Mouse (Mus musculus) hindbrain, embryonic 14.5 days (tissue): ENCODE measurements around the gene Dzip1. TPM values are rescaled to one million over a fixed set of nuclear protein-coding genes. Genes with fewer than 3 reads are reported as not detected.
A peak's percentile ranks its signal among the peaks of the same experiment; 100 is the strongest.

ENCODE experiments used
- ATAC-seq: fragments of 200-750 bp; cut with Nextera tagmentation; 2 replicates; pipeline ENCODE4 v1.8.0; 2017; ENCODE audit warnings: moderate number of reproducible peaks, mild to moderate bottlenecking, moderate TSS enrichment, moderate library complexity; ENCODE audit not compliant: low FRiP score
- DNase-seq: peaks from one replicate; pipeline ENCODE4 v3.0.0-alpha.2; 2015; ENCODE audit warnings: low spot score
- H3K27ac ChIP-seq: fragments of 300-500 bp; sonication (generic); 2 replicates; pipeline ENCODE4 v1.5.1; 2014; ENCODE audit warnings: mild to moderate bottlenecking, moderate library complexity
- H3K27me3 ChIP-seq: fragments of 300-500 bp; sonication (generic); 2 replicates; pipeline ENCODE4 v1.6.1; 2014; ENCODE audit warnings: mild to moderate bottlenecking, low read length, mixed read lengths; ENCODE audit not compliant: control insufficient read depth, insufficient read depth
- H3K36me3 ChIP-seq: fragments of 300-500 bp; sonication (generic); replicated peaks from 2 replicates; pipeline ENCODE4 v1.6.1; 2014; ENCODE audit not compliant: control insufficient read depth, insufficient read depth
- H3K4me1 ChIP-seq: fragments of 300-500 bp; sonication (generic); replicated peaks from 2 replicates; pipeline ENCODE4 v1.6.1; 2014; ENCODE audit warnings: antibody characterized with exemption, low read length, mixed read lengths; ENCODE audit not compliant: control insufficient read depth, insufficient read depth
- H3K4me2 ChIP-seq: fragments of 300-500 bp; sonication (generic); replicated peaks from 2 replicates; pipeline ENCODE4 v1.6.1; 2014; ENCODE audit warnings: mild to moderate bottlenecking, moderate library complexity
- H3K4me3 ChIP-seq: fragments of 300-500 bp; sonication (generic); replicated peaks from 2 replicates; pipeline ENCODE4 v1.5.1; 2014; ENCODE audit warnings: mild to moderate bottlenecking, low read length
- H3K9ac ChIP-seq: fragments of 300-500 bp; sonication (generic); 2 replicates; pipeline ENCODE4 v1.6.1; 2014
- H3K9me3 ChIP-seq: fragments of 300-500 bp; sonication (generic); 2 replicates; pipeline ENCODE4 v1.6.1; 2016; ENCODE audit warnings: low read length; ENCODE audit not compliant: control insufficient read depth
- WGBS: fragments of 180-500 bp; shearing (Covaris S2); extraction: QIAGEN DNeasy Blood & Tissue Kit; methylation state at CpG from one replicate; pipeline ENCODE4 v1.1.7; 2014; 5-methylcytosine and 5-hydroxymethylcytosine counted together
- polyA plus RNA-seq: library from polyadenylated mRNA; unstranded; fragments of >200 nt; fragmentation: Nextera tagmentation; extraction: Ambion mirVana; gene quantifications from 2 replicates; pipeline ENCODE4 v1.2.1, GENCODE M21; 2014

Gene Dzip1
- polyA plus RNA-seq, 1 experiment from 2014 or later, result 105 TPM

DNA sequence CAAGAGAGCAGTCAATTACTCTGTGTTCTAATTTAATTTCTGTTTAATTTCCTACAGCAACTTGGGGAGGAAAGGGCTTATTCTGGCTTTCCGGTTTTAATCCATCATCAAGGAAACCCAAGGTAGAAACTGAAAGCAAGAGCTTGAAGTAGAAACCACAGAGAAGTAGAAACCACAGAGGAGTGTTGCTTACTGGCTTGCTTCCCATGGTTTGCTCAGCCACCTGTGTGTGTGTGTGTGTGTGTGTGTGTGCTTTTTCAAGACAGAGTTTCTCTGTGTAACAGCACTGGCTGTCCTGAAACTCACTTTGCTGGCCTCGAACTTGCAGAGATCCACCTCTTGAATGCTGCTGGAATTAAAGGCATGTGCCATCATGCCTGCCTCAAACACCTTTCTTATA lies 4.5 kb upstream of the Dzip1 start:
- WGBS, result 88% methylated on average over 2 of the region's 2 CpGs
- no peak for DNase-seq
- Histone ChIP-seq H3K27me3 (no peaks in the 10 kb centered on the region), H3K9ac (no peak overlapping the region), H3K4me1 (0 out of 2 replicates have a peak, but pooled peaks cover 7% of the 10 kb centered on the region), H3K4me2 (no peak overlapping the region), H3K36me3 (no peaks in the 10 kb centered on the region), H3K27ac (no peak overlapping the region), H3K4me3 (no peak overlapping the region), H3K9me3 (no peaks in the 10 kb centered on the region)
- ATAC-seq, result no peak

DNA sequence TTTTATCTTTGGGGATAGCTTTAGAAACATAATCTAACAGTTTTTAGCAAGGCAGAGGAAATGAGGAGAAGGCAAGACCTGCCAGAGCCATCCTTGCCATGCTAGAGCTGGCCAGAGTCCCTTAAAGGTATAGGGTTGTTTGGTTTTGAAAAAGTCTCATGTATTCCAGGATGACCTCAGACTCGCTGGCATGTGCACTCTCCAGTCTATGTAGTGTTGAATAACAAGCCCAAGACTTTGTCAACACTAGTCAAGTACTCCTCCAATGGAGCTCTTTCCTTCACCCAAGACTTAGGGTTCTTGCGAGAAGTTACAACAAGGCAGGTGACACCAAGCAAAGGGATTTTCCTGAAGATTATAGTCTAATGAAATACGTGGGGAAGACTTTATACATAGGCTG lies 3.3 kb upstream of the Dzip1 start:
- no peaks in the 10 kb centered on the region for H3K27me3 ChIP-seq
- no peak overlapping the region for H3K4me2 ChIP-seq
- H3K9ac ChIP-seq, result no peak overlapping the region
- WGBS, result 78% methylated on average over 3 of the region's 3 CpGs
- no peaks in the 10 kb centered on the region for H3K36me3 ChIP-seq
- no peak overlapping the region for H3K27ac ChIP-seq
- ATAC-seq (no peak), DNase-seq (no peak)
- H3K4me3 ChIP-seq, result no peak overlapping the region
- no peaks in the 10 kb centered on the region for H3K9me3 ChIP-seq
- H3K4me1 ChIP-seq, result peaks cover 15% of the 10 kb centered on the region

DNA sequence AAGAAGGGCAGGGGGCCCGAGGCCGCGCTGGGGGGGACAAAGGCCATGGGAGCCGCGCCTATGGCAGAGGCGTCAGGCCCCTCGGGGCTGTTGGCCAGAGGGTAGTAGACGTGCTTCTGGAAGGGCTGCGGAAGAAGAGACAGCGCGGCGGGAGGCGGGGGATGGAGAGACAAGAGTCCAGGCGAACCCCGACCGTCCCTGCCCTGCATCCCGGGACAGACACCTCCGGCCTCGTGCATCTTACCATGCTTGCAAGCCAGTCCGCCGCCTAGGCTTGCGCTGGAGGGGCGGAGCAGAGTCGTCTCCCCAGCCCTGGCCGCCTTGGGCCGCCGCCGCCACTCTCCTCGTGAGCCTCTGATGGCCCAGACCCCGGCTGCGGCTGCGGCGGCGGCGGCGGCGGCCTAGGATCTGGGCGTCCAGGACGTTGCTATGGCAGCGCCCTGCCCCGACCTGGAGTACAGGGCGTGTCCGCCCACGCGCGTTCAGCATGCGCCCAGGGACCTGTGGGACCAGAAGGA lies 2.5 kb downstream of the Dzip1 start:
- Histone ChIP-seq H3K9me3 (no peaks in the 10 kb centered on the region), H3K4me3 (peak overlapping the region; percentile 65), H3K4me2 (peak overlapping the region; percentile 97), H3K27me3 (no peaks in the 10 kb centered on the region), H3K36me3 (peaks cover 22% of the 10 kb centered on the region), H3K9ac (peak overlapping the region; percentile 73), H3K4me1 (peaks cover 48% of the 10 kb centered on the region), H3K27ac (no peak overlapping the region)
- ATAC-seq (peak; percentile 12; the same call in 1 of the 2 replicates), DNase-seq (no peak)
- under 1% methylated on average over 44 of the region's 47 CpGs for WGBS

DNA sequence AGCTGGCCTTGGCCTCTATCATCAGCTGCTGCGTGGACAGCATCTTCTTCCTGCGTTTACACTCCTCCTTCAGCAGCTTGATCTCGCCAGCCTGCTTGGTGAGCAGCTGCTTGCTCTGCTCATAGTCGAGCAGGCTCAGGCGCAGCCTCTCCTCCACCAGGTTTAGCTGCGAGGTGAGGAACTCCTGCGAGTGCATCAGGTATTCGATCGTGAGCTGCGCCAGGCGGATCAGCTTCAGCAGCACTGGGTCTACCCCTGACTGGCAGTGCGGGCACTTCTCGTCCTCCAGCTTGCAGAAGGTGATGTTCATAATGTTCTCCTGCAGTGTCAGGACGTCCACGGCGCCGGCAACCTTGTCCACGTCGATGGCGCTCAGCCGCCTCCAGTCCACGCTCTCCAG lies 3.0 kb downstream of the Dzip1 start:
- no peaks in the 10 kb centered on the region for H3K9me3 ChIP-seq
- peaks cover 26% of the 10 kb centered on the region for H3K36me3 ChIP-seq
- H3K9ac ChIP-seq, result peak overlapping the region; percentile 73
- no peaks in the 10 kb centered on the region for H3K27me3 ChIP-seq
- ATAC-seq (no peak), DNase-seq (peak; percentile 32)
- H3K4me3 ChIP-seq, result peak overlapping the region; percentile 65
- H3K27ac ChIP-seq, result no peak overlapping the region
- H3K4me1 ChIP-seq, result peaks cover 48% of the 10 kb centered on the region
- WGBS, result 21% methylated on average over 22 of the region's 22 CpGs
- H3K4me2 ChIP-seq, result peak overlapping the region; percentile 97

DNA sequence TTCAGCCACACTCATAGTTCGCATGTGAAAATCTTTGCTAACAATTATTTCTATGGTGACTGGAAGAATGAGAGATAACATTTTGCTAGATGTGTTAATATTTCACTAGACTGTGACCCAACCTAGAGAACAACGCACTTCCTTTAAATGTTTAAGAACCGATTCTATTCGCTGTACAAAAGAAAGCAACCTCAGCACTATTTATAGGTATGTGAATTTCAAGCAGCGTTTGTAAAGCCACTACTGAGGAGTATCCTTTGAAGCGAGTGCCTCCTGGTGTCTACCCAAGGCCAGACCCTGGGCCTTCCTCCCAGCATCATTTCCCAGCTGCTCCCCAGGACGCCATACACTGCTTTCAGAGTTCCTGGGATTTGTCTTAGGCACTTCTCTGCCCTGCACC lies 4.6 kb downstream of the Dzip1 start:
- 53% methylated on average over 7 of the region's 7 CpGs for WGBS
- DNase-seq, result no peak
- H3K9me3 ChIP-seq, result no peaks in the 10 kb centered on the region

DNA sequence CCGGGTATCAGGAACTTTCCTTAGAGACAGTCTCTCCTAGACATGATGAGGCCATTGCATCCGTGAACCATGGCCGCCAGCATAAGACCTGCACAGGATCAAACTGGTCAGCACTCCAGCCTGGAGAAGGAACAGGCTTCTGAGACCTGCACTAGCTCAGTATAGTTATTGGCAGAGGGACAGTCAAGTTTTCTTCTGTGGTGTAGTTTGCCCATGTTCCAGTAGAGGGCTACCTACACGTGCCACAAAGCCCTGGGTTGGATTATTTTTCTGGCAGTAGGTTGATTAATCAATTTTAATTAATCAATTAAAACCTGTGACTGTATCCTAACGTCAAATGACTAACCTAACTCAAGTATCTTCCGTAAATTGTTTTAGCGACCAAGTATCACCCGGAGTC lies 6.2 kb downstream of the Dzip1 start:
- no peak for DNase-seq
- Histone ChIP-seq H3K9me3 (no peaks in the 10 kb centered on the region), H3K4me1 (peaks cover 38% of the 10 kb centered on the region), H3K4me3 (no peak overlapping the region), H3K27me3 (no peaks in the 10 kb centered on the region), H3K4me2 (no peak overlapping the region), H3K36me3 (peaks cover 52% of the 10 kb centered on the region), H3K9ac (no peak overlapping the region), H3K27ac (no peak overlapping the region)
- WGBS, result 68% methylated on average over 8 of the region's 8 CpGs
- peak; percentile 22; the same call in 1 of the 2 replicates for ATAC-seq

More for the DNA sequence above, 4.6 kb downstream of the Dzip1 start:
- H3K27me3 ChIP-seq, result no peaks in the 10 kb centered on the region
- peak overlapping the region; percentile 28; the same call in 1 of the 2 replicates for H3K9ac ChIP-seq
- H3K27ac ChIP-seq, result no peak overlapping the region
- ATAC-seq, result no peak
- peaks cover 37% of the 10 kb centered on the region for H3K36me3 ChIP-seq
- no peak overlapping the region for H3K4me3 ChIP-seq
- H3K4me1 ChIP-seq, result peaks cover 44% of the 10 kb centered on the region
- H3K4me2 ChIP-seq, result peak overlapping the region; percentile 97

DNA sequence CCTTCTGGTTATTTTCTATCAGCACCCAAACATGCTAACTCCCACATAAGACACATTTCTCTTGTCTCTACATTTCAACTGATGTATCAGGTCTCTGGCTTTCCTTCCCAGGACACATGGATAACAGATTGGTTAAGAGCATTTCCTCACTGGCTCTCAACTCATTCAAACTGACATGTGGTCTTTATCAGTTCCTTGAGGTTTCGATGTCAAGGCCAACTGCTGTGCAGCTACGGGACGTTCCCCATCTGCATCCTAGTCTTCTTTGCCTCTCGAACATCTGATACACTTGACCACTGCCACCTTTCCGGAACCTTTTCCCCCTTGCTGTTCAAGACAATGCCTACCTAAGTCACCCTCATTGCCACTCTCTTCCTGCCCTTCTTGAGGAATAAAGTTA lies 11.6 kb downstream of the Dzip1 start:
- Histone ChIP-seq H3K27ac (no peak overlapping the region), H3K9ac (no peak overlapping the region), H3K4me3 (no peak overlapping the region), H3K4me2 (no peak overlapping the region), H3K4me1 (no peaks in the 10 kb centered on the region), H3K9me3 (no peaks in the 10 kb centered on the region), H3K27me3 (no peaks in the 10 kb centered on the region), H3K36me3 (peaks cover 92% of the 10 kb centered on the region)
- 86% methylated on average over 5 of the region's 5 CpGs for WGBS
- ATAC-seq, result no peak
- DNase-seq, result no peak

DNA sequence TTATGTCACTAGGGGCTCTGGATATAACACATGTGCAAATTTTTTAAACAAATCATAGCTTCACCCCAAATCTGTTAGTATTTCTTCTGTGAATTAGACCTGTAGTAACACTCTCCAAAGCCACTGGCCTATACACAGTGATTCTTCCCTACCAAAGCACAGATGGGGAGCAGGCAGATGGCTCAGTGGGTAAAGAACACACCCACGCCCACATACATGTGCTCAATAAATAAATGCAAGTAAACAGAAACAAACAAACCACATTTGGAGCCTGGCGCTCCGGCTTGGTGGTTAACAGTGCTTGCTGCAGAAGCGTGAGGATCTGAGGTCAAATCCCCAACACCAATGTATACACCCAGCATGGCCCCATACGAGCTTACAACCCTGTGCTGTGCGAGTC lies 13.7 kb downstream of the Dzip1 start:
- ATAC-seq (no peak), DNase-seq (no peak)
- no peaks in the 10 kb centered on the region for H3K4me1 ChIP-seq
- no peaks in the 10 kb centered on the region for H3K9me3 ChIP-seq
- WGBS, result 96% methylated on average over 6 of the region's 6 CpGs
- H3K9ac ChIP-seq, result no peak overlapping the region
- no peak overlapping the region for H3K4me3 ChIP-seq
- no peaks in the 10 kb centered on the region for H3K27me3 ChIP-seq
- H3K27ac ChIP-seq, result no peak overlapping the region
- H3K4me2 ChIP-seq, result no peak overlapping the region
- H3K36me3 ChIP-seq, result peaks cover 94% of the 10 kb centered on the region

DNA sequence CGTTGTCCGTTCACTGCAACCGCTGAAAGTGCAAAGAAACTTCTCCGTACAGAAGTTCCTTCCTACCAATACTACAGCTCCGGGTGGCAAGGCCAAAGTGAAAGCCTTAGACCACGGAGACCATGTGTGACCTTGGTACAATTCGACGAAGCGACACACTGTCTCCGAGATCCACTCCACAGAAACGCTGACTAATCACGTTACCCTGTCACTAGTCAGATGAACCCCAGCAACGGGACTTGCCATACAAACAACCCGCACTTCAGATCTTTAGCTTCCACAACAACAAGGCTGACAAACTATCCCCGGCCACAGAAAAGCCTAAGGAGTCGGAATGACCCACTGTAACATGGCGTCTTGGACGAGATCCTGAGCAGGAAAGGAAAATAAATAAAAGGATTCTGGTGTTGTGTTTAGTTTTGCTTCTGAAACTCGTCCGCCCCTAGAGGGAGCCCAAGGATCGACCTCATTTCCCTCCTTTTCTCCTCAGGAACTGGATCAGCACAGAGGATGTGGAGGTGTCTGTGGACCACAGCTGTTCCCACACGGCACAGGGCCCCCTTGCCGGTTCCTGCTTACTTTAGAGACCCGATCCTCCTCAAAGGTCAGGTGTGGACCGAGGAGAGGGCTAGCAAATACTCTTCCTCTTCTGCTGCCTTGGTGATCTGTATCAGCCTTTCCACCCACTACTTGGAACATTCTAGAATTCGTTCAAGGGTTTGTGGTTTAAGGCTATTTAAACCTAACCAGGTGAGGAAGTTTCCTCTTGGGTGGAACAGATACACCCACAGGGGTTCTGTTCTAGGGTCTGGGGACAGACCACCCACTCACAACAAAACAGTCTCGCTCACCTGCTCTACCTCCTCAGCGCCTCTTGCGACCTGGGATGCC lies 14.7 kb downstream of the Dzip1 start:
- Histone ChIP-seq H3K9me3 (no peaks in the 10 kb centered on the region), H3K4me3 (no peak overlapping the region), H3K9ac (no peak overlapping the region), H3K36me3 (peaks cover 97% of the 10 kb centered on the region), H3K4me1 (no peaks in the 10 kb centered on the region), H3K4me2 (no peak overlapping the region), H3K27me3 (no peaks in the 10 kb centered on the region), H3K27ac (no peak overlapping the region)
- DNase-seq (peak; percentile 64), ATAC-seq (no peak)
- WGBS, result 71% methylated on average over 29 of the region's 29 CpGs
